Mouse (Mus musculus) yolk sac, embryonic 10.5 days (tissue): Measurements from ENCODE around the gene Sema6d.

Source experiments
- DNase-seq: peaks from one replicate; pipeline ENCODE4 v3.0.0-alpha.2; 2017; ENCODE audit warnings: low spot score

The Sema6d gene

GRCm38 (mm10) chr2:124612727-124613510 lies 523.1 kb downstream of the Sema6d start:
- no peak for DNase-seq

- DNase-seq: no peak
Measured at GRCm38 (mm10) chr2:124613671-124614210, 524.0 kb downstream of the Sema6d start.

GRCm38 (mm10) chr2:124616746-124617145 lies 527.0 kb downstream of the Sema6d start:
- DNase-seq: no peak

GRCm38 (mm10) chr2:124617440-124617839 lies 527.7 kb downstream of the Sema6d start:
- no peak for DNase-seq

GRCm38 (mm10) chr2:124618091-124618490 lies 528.3 kb downstream of the Sema6d start:
- DNase-seq: no peak

GRCm38 (mm10) chr2:124618526-124619219 lies 528.9 kb downstream of the Sema6d start:
- DNase-seq: no peak

GRCm38 (mm10) chr2:124620470-124620869 lies 530.7 kb downstream of the Sema6d start:
- no peak for DNase-seq

GRCm38 (mm10) chr2:124621972-124622621 lies 532.3 kb downstream of the Sema6d start:
- no peak for DNase-seq

- DNase-seq: no peak
Measured at GRCm38 (mm10) chr2:124624247-124624929, 534.6 kb downstream of the Sema6d start.

GRCm38 (mm10) chr2:124626425-124626824 lies 536.7 kb downstream of the Sema6d start:
- DNase-seq: no peak

GRCm38 (mm10) chr2:124627664-124628063 lies 537.9 kb downstream of the Sema6d start:
- DNase-seq: no peak

- DNase-seq: no peak
Measured at GRCm38 (mm10) chr2:124628701-124629100, 538.9 kb downstream of the Sema6d start.

- DNase-seq: no peak
Measured at GRCm38 (mm10) chr2:124634400-124634998, 544.7 kb downstream of the Sema6d start.

- no peak for DNase-seq
Measured at GRCm38 (mm10) chr2:124635271-124635865, 545.6 kb downstream of the Sema6d start.

GRCm38 (mm10) chr2:124637080-124637479 lies 547.3 kb downstream of the Sema6d start:
- no peak for DNase-seq

GRCm38 (mm10) chr2:124639221-124639963 lies 549.6 kb downstream of the Sema6d start:
- no peak for DNase-seq

GRCm38 (mm10) chr2:124640500-124641193 lies 550.9 kb downstream of the Sema6d start:
- no peak for DNase-seq

GRCm38 (mm10) chr2:124641194-124641558 lies 551.4 kb downstream of the Sema6d start:
- no peak for DNase-seq

GRCm38 (mm10) chr2:124642131-124642530 lies 552.4 kb downstream of the Sema6d start:
- DNase-seq: no peak

GRCm38 (mm10) chr2:124650609-124651008 lies 560.8 kb downstream of the Sema6d start:
- no peak for DNase-seq
